Mouse (Mus musculus) thymus, postnatal 14 days (tissue): ENCODE results near the gene Naaladl2.
"Not testable (repeated sequence)": the region's sequence is repeated elsewhere in the genome, so short reads cannot be mapped to it uniquely, and the experiment has no call there.

Experiments used
- DNase-seq: peaks from one replicate; pipeline ENCODE4 v3.0.0; 2021

The Naaladl2 gene

GRCm38 (mm10) chr3:25143555-25144311 lies at the start of gene Naaladl2:
Gene Naaladl2, minus strand, starts transcription at chr3:25144261.
- DNase-seq = no peak

GRCm38 (mm10) chr3:25151721-25152120 lies 7.7 kb upstream of the Naaladl2 start:
- no peak for DNase-seq

DNA sequence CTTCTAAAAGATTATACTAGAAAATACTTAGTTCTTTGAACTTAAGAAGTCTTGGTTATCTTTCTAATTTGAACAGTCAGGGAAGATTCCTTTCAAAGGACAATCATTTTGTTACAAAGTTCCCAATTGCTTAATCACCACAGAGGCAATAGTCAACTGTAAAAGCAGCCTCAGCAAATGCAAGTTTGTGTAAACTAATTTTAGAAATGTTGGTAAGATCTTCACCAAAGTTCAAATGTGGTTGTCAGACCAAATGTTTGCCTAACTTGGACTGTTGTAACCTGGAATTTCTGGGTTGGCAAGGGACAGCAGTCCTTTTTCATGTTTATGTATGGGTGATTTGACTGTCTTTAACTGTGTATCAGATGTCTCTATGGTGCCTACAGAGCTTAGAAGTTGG lies 3.2 kb upstream of the Naaladl2 start:
- DNase-seq = no peak

GRCm38 (mm10) chr3:25144961-25145697 lies 1.1 kb upstream of the Naaladl2 start:
- no peak for DNase-seq

GRCm38 (mm10) chr3:25143111-25143510 lies 950 bp downstream of the Naaladl2 start:
- DNase-seq = no peak

- DNase-seq = no peak
These were observed 12.2 kb downstream of the Naaladl2 start for GRCm38 (mm10) chr3:25131848-25132247.

DNA sequence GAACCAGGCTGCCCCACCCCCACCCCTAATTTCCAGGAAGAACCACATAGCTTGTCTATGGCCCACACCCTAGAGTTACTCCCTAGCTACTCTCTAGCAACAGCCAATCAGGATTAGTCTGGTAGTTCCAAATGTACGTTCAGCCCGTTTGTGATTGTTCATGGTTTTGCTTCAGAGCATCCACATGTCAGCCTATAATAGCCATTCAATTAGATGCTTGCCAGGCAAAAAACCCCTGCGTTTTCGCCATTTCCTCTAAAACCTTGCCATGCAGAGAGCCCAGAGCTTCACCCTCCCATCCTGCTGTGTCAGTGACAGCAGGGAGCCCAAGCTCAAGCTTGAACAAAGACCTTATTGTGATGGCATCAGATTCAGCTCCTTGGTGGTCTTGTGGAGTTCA lies 16.2 kb downstream of the Naaladl2 start:
- no peak for DNase-seq

GRCm38 (mm10) chr3:25124919-25125846 lies 18.9 kb downstream of the Naaladl2 start:
- no peak for DNase-seq

DNA sequence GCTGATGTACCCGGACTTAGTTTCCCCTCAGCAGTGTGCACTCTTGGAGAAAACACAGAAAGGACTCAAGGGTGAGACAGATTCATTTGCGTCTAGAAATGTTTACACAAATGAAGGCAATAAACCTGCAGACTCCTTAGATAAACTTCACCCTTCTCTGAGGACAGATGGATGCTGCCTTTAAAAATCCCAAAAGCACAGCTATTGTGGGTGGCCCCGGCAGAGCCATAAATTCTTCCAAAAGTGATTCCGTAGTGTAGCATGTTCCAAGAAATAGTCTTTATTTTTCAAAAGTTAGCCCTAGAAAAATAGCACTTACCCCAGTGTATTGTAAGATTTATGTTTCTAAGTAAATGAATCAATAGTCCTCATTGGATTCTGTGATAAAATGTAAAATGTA lies 31.0 kb downstream of the Naaladl2 start:
- no peak for DNase-seq

DNA sequence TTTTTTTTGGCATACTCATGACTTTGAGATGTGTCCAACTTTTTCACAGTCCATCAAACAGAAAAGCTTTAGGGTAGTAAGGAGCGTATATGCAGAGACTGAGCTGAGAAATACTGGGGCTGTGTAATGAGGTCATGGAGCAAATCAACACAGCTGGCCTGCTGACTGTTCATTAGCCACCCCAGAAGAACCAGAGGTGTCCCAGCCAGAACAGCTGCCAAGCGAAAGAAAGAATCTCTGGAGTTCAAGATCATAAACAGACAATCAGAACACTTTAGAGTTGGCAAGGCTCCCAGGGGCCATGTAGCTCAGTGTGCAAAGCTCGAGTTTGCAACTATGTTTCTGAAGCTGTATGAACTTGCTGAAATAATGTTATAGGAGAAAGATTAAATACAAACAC lies 35.1 kb downstream of the Naaladl2 start:
- no peak for DNase-seq

GRCm38 (mm10) chr3:25092986-25093385 lies 51.1 kb downstream of the Naaladl2 start:
- DNase-seq = no peak

DNA sequence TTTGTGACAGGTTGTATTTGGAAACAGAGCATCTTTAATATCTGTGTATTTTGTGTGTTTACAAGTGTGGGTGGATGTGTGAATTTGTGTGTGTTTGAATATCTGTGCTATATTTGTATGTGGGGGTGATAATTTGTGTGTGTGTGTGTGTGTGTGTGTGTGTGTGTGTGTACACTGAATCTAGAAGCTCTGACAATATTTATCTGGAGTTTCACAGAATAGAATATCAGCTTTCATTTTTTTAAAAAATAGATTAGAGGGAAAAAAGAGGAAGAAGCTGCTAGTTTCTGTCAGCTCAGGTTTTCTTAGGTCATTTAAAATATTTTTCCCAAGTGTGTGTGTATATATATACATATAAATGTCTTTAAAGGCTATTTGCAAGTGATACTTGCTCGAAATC lies 68.3 kb downstream of the Naaladl2 start:
- no peak for DNase-seq

- no peak for DNase-seq
These were observed 69.8 kb downstream of the Naaladl2 start for GRCm38 (mm10) chr3:25074266-25074665.

DNA sequence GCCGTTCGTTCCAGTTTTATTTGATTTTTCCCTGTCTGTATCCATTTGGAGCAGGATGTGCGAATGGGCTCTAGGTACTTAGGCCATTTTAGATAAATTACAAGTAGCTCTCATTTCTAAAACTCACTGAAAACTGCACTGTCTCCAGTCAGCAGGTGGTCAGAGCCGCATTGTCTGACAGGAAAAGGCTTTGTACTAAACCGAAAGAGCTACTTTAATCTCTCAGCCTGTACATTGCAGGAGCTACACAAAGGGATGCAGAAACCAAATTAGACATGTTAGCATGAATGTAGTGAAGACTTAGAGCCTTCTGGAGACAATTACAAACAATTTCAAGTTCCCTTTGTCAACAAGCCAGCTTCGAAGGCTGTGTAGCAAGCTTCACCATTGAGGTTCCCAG lies 70.2 kb downstream of the Naaladl2 start:
- DNase-seq = no peak

- DNase-seq = no peak
These were observed 80.8 kb downstream of the Naaladl2 start for GRCm38 (mm10) chr3:25063217-25063616.

GRCm38 (mm10) chr3:25052975-25053374 lies 91.1 kb downstream of the Naaladl2 start:
- no peak for DNase-seq

- DNase-seq = no peak
These were observed 124.1 kb downstream of the Naaladl2 start for GRCm38 (mm10) chr3:25019972-25020371.

DNA sequence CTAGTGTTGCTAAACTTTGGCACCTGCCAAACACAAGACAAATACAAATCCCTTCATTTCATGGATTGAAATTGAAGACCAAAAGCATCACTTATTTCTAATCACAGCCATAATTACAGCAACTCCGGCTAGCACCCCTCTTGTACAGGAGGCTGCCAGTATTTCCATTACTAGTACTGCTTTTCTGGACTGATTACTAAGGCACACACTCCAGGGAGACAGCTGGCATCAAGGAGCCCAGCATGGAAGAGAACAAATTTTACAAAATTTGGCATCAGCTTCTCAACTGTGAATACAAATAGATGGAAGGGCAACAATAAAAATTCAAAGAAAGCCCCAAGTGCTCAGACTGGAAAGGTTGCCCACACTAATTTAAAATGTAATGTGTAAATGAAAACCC lies 133.3 kb downstream of the Naaladl2 start:
- DNase-seq = no peak

GRCm38 (mm10) chr3:25006802-25007201 lies 137.3 kb downstream of the Naaladl2 start:
- not testable (repeated sequence) for DNase-seq

- DNase-seq = no peak
These were observed 151.5 kb downstream of the Naaladl2 start for GRCm38 (mm10) chr3:24992577-24992976.

DNA sequence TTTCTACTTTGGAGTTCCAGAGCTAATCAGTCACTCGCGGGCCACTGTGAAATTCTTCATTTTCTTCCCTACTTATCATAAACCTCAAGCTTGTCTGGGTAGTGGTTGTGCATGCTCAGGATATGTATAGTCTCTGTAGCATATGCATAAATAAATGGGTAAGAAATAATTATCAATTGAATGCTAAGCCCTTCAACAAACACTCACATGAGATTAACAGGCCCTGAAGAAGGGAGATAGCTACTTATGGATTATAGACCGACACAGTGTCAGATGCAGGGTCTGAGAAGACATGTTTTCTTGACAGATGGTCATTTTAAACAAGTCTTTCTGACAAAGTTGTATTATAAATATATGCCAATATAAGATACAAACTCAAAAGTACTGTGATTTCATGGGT lies 152.0 kb downstream of the Naaladl2 start:
- no peak for DNase-seq

DNA sequence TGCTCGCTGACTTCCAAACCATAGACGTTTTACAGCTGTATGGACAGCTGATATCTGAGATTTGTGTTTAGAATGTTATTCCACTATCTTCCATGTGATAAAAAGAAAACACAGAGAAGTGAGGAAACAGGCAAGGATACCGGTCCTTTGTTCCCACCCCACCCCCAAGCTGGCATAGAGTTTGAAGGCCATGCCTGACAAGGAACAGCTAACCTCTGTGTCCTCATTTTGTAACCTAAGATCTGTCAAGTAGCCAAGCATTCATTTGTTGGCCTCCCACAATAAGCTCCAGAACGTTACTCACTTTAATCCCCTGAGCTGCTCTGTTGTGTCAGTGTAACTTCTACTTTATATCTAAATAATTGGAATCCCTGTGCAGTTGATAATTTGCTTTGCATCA lies 161.9 kb downstream of the Naaladl2 start:
- DNase-seq = no peak

- no peak for DNase-seq
These were observed 201.9 kb downstream of the Naaladl2 start for GRCm38 (mm10) chr3:24942170-24942569.
